Mouse (Mus musculus) cerebellum, postnatal 25 days (tissue): ENCODE results near the gene Fkbp3.
"Not testable (repeated sequence)": the region's sequence is repeated elsewhere in the genome, so short reads cannot be mapped to it uniquely, and the experiment has no call there.

Source experiments
- DNase-seq, 2 experiments: peaks; one replicate each; pipeline ENCODE4 v3.0.0; 2021; ENCODE audit warnings: mixed read lengths in 2 of 2

Fkbp3 gene

DNA sequence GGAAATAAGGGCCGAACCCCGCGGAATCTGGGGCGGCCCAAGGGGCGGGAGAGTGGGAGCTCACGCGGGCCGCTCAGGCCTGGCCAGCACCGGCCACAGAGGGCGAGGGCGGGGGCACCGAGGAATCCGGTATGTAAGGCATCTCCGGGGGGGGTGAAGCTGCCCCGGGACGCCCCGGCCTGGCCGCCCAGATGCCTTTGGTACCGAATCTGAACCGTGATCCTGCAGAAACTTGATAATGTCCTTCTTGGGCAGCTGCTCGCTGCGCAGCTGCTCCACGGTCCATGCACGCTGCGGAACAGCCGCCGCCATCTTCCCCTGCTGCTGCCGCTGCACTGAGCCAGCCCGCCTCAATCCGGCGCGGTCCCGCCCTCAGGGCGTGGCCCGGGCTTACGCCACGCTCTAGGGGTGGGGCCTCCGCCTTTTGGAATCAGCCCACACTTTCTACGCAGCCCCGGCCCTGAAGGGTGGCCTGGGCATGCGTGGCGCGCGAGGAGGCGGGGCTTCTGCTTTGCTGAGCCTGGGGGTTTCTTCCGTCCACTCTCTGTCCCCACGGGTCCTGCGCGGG is at the start of gene Fkbp3:
TSS of gene Fkbp3 (minus strand) at position 397 of the 568 bp plus-strand sequence.
- peak; percentile 98 for DNase-seq

DNA sequence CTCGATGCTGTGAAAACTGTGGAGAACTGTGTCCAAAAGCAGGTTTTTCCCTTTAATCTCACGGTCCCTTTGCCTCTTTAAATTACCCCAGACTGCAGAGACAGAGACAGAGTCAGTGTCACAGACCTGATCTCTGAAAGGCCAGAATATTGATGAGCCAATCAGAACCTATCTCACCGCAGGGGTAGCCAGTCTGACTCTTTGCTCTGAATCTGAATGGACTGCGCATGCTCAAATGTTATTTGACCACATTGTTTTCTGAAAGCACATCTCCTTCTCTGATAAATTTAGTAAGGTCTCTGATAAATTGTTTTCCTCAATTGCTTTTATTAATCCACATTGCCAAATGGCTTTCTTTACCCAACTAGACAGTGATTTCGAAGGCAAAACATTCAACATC is 45.6 kb upstream of the Fkbp3 start:
- DNase-seq, result no peak

DNA sequence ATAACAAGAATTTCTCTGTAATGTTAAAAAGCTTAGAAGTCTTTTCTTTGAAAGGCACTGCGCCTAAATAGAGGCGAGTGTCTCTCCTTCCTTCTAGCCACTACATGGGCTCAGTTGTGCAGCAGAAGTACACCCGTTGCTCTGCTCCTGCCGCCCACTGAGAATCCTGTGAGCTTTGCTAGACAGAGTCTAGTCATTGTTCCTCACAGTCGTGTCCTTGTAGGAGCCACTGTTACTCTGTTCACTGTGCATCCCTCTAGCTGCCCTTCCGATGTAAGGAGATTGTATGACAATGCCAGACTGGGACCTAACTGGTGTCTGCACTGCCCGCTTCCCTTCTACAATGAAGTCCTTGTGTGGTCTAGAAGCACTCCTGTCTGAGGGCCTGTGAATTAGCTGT is 45.2 kb upstream of the Fkbp3 start:
- no peak for DNase-seq

DNA sequence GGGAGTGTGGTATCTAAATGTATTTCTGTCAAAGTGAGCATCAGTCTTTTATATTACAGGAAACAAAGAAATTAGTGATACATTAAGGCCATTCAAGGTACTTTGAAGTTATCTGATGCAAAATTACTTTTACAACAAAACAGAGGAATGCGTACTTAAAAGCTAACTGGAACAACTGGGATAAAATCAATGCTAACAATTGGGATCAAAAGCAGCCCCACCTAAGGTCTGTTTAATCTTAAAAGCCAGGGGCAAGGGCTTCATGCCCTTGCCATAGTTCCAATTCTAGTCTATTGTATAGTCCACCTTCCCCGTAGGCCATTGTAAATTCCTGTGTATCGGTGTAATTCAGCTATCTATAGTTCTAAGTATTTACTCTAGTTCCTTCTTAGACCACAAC is 41.2 kb upstream of the Fkbp3 start:
- DNase-seq, result not testable (repeated sequence)

DNA sequence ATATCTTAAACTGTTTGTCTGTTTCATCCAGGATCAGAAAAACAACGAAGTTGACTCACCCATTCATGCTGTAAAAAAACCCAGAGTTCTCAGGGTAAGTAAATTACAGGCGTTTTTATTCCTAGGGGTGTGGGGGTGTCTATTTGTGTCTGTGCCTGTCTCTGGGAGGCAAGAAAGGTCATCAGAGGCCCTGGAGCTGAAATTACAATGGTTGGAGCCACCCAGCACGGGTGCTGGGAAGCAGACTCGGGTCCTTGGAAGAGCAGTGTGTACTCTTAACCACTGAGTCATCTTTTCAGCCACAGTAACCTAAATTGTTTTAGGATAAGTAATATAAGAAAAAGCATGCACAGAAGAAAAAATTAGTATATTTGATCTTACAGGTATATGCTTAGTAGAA is 40.1 kb upstream of the Fkbp3 start:
- DNase-seq, result no peak

DNA sequence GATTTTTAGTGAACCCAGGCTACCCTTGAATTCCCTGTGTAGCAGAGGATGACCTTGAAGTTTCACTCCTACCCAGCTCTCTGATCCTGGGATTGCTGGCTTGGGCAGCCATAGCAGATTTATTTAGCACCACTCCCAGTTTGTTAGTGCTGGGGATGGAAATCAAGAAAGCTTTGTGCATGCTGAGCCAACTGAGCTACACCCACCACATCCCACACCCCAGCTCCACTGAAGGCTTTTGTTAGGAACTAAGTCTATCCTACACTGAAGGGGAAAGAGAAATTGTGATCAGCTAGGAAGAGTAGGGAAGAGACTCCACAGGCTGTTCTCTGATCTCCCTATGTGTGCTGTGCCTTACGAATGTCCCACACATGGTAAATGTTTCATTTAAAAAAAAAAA is 39.0 kb upstream of the Fkbp3 start:
- DNase-seq, result no peak

DNA sequence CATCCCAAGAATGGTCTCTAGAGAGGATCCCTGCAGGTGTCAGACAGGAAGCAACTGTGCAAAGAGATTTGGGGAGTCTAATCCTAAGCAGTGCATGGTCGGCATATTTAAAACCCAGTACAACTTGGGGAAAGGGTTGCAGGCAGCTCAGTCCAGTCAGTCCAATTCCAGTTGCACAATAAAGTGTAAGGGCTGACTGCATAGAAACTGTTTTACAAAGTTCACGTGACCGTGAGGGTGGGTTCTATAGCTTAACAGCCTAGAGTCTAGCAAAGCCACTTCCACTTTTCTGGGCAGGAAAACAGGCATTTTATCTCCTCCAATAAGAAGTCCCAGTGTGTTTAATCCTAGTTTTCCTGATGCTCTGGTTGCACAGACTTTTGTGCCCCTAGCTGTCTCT is 37.7 kb upstream of the Fkbp3 start:
- DNase-seq, result no peak

DNA sequence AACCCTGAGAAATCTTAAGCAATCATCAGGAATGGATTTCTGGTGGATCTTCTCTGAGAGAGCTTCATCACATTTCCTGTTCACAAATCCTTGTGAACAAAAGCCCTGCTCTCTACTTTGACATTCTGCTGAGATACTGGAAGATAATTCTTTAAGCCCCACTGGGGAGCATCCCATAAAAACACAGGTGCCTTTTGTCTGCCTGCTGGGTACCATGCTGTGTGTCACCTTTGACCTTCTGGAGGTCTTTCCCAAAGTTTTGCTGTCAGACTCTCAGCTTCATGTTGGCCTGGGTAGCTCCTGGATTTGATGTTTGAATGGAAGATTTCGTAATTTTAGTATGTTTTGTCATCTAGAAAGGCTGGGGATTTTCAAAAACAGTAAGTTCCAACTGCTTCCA is 34.9 kb upstream of the Fkbp3 start:
- DNase-seq, result no peak

DNA sequence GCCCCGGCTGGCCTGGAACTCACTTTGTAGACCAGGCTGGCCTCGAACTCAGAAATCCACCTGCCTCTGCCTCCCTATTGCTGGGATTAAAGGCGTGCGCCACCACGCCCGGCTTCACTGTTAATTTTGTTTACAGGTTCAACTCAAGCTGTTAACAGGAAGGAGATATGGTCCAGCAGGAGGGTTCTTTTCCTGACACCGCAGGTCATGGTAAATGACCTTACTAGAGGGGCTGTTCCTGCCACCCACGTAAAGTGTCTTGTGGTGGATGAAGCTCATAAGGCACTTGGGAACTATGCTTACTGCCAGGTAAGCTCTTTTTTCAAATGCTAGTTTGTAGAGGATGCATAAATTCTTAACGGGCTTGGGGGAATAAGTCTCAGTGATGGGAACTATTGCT is 3.1 kb upstream of the Fkbp3 start:
- DNase-seq, result no peak

DNA sequence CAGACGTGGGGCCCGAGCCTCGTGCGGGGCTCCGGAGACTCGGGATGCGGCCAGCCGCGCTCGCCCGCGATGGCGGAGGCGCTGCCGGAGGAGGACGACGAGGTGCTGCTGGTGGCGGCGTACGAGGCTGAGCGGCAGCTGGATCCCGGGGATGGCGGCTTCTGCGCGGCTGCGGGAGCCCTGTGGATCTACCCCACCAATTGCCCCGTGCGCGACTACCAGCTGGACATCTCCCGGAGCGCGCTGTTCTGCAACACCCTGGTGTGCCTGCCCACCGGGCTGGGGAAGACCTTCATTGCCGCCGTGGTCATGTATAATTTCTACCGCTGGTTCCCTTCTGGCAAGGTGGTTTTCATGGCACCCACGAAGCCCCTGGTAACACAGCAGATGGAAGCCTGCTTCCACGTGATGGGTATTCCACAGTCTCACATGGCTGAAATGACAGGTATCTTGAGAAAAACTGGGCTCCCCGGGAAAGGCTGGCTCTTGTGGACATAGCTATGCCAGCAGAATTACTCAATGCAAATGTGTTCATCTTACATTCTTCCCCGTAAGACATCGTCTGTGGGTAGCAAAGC is 2.0 kb upstream of the Fkbp3 start:
- DNase-seq, result no peak

DNA sequence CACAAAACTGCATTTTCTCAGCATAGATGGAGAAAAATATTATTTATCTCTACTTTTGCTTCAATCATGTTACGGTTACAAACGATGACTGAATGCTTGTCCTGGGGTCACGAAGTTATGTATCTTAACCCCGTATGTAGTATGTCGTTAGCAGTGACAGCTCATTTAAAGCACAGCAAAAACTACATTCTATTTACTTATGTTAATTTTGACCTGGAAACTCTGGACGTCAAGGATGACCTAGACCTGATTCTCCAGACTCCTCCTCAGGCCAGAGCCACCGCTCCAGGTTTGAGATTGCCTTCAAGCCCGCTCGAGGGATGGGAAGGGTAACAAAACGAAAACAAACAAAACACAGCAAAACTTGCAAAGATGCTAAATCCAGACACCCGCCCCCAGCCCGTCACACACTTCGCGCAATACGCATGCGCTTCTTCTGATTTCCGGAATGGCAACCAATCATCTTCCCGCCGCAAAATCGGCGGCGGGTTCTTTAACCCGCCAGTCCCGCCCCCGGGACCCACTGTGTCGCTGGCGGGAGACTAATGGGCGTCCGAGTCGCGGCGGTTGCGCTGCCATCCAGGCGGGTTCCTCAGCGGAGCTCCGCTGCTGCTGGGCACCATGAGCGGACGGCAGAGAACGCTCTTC is 1.4 kb upstream of the Fkbp3 start, which contains the start of gene Fancm:
TSS of gene Fancm (plus strand) at position 519 of the 648 bp plus-strand sequence.
- peak; percentile 90 to 92 for DNase-seq

DNA sequence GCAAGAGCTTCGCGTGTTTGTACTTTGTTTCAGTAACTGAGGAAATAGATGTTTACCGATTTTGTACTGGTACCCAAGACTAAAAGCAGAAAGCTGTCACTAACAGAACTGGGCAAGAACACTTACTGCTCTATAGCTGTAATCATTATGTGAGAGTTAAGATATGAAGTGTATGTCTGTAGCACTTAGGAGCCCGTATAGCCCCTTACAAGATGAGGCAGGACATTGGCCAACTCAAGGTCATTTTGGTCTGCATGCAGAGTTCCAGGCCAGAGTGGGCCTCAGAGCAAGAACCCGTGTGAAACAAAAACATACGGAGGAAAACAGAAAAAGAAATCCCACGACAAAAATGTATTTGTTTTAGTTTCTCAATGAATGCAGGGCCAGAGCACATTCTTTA is 844 bp upstream of the Fkbp3 start:
- DNase-seq, result no peak

DNA sequence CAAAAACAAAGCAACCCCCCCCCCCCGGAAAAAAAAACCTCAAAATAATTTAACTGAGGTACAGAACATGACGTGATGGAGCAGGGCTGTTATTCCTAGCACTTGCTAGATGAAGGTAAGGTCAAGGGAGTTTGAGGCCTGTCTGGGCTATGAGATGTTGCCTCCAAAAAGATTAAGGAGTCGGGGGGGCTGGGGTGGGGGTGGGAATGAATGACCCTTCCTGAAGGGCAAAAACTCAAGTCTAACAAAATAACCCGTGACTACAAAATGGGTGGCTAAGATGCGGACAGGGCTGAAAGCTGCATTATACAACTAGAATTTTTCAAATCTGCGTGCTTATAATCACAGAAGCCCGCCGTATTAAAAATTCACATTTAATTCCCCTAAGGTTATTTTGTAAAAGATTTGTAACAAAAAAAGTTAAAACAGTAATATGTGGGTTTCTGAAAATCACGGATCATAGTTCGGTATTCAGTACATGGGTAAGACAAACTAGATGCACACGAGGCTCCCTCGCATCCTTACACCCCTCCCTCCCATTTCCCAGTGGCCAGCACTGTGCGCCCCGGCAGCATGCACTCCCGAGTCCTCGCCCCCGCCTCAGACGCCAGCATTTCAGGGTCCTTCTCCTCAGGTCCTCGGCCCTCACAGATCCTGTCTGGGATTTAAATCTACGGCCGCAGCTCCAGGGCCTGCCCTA is 746 bp downstream of the Fkbp3 start:
- no peak for DNase-seq

DNA sequence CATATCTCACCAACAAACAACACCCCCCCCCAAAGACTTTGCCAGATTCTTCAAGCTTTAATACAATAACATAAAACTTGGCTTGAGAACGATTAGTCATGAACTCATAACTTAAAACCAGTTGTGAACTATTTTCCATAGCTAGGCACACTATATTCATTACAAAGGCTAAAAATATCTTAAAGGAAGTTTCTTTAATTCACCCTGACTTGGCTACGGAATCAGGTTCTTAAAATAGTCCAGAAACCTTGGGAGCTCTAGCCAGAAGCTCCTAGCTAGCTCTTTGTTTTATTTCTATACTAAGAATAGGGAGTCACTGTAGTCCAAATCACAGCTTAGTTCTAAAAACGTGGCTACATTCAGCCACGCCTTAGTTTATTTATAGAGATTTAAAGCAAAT is 5.4 kb downstream of the Fkbp3 start:
- no peak for DNase-seq

DNA sequence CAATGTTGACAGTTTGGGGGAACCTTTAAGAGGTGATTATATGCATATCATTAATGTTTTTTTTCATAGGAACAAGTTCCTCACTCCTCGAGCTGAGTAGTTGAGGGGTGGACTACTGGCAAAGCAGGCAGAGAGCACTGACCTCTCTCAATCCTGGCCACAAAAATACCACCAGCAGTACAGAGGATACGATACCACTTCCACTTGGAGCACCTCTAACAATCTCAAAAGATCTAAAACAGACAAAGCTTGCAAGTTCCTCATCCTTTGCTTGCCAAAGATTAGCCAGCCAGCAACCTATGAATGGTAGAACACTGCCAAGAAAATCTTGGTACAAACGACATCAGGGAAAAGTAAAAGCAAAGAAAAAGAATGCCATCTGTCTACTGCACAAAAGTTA is 7.6 kb downstream of the Fkbp3 start:
- DNase-seq, result no peak

DNA sequence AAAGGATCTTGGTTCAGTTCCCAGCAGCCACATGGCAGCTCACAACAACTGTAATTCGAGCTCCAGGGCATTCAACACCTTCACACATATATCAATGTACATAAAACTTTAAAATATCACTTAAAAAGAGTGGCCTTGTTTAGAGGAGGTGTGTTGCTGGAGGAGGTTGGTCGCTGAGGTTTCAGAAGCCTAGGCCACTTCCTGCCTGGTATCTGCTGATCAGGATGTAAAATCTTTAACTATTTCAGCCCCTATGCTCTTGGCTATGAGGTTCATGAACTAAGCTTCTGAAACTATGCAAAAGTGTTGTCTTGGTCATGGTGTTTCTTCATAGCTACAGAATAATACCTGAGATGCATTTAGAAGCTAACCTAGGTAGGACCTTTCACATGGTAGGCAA is 8.6 kb downstream of the Fkbp3 start:
- no peak for DNase-seq

DNA sequence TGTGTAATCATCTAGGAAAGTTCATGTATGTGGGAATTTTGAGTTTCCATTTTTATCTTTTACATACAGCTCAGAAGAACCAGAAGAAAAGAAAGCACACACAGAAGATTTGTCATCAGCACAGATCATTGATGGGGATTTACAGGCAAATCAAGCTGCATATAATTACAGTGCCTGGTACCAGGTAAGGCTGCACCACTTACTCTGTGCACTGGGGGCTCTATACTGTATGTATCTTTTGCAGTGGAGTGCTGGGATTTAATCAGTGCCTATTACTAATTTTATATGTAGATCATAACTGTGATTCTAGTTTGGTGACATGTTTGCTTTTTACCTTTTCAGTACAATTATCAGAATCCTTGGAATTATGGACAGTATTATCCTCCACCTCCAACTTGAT is 12.7 kb downstream of the Fkbp3 start:
- no peak for DNase-seq

DNA sequence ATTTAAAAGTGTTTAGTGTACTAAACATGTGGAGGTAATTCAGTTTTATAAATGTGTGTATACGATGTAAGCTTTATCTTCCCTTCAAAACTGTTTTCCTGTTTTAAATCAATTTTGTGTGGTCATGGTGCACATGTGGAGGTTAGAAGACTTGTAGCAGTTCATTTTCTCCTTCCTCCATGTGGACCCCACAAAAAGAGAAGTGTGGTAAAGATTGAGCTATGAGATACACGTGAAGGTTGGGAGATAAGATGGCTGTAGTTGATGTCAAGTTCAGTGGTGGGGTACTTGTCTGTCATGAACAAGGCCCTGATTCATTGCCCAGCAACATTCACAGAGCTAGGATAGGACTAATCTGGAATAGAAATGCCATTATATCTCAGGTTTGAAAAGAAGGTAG is 15.6 kb downstream of the Fkbp3 start:
- no peak for DNase-seq

DNA sequence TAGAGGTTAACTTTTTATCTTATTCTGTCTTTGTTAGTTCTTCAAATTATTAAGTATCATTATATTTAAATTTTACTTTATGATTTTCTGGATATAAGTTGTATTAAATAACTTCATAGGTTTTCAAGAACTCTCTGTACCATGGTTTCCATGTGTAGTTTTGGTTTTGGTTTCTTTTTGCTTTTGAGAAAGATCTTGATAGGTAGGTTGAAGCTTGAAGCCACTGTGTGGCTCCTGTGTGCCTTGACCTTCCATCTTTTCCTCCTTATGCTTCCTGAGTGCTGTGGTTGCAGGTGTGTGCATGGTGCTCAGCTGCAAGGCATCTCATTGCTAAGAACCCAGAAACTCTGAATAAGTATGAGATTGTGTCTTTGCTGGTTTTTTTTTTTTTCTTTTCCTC is 25.0 kb downstream of the Fkbp3 start:
- DNase-seq, result no peak

DNA sequence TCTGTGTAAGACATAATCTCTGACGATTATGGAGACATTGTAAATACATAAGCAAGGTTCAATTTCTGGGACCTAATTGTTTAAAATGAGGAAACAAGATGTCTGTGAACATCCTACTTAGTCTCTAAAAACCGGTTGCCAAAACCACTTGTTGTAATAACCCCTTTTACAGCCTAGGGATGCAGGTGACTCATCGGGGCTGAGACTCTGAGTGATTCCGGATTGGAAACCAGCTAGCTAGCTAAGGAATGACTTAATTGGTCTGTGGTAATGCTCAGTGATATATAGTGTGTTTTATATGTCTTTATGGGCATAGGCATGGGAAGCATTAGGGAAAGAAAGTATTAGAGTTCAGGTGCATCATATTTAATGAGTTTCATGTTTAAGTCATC is 36.3 kb downstream of the Fkbp3 start:
- no peak for DNase-seq

DNA sequence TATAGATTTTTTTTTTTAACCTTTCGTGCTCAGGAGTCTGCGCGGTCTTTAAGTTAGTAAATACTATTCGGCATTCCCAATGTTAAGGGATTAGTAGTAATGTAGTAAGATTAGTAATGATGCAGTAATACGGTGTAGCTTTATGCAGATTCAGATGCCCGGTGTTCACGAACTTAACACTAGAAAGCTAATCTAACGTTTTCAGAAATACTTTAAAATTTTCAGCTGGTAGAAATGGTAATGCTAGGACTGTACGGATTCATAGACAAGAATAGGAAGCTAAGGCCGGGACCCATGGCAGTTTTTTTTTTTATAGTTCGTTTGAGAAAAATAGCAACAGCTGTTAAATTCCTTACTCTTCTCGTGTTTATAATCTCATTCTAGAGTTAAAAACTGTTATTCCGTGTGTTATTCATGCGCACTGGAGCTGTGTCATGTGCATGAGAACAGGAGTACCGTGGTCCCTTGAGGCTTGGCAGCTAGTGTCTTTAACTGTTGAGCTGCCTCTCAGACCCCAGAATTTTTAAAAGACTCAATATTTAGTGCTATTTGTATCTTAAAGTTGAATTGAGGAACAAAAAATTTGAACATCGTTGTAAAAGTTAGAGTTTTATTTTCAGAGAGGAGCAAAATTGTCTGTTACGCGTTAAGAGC is 36.8 kb downstream of the Fkbp3 start:
- DNase-seq, result no peak

DNA sequence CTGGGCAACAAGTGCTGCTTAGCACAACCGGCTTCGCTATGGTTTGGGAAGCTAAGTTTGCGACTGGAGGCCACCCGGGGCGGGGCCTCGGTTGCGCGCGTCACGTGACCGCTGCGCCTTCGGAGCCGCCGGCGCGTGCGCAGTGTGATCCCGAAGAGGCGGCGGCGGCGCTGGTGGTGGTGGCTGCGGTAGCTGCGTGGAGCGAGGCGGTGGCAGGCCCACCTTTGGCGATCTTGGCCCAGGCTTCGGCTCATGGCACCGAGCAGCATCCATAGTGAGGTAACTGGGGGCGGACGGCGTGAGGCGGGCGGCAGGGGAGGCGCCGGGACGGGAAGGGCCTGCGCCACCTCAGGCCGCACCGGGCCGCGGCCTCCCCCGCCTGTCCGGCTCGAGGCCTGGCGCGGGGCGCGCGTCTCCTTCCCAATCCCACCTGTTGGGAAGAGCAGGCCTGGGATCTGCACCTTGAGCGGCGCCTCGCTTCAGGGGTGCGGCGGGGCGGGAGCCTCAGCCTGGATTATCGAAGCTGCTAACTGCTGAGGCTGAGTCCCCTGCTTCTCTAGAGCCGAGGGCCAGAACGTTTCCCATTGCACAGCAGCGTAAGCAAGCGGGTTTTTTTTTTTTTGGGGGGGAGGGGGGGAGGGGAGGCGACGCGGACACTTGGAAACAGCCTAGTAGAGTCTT is 37.5 kb downstream of the Fkbp3 start, which contains the start of gene Prpf39:
TSS of gene Prpf39 (plus strand) at position 144 of the 681 bp plus-strand sequence.
- DNase-seq, result peak; percentile 95 to 97

DNA sequence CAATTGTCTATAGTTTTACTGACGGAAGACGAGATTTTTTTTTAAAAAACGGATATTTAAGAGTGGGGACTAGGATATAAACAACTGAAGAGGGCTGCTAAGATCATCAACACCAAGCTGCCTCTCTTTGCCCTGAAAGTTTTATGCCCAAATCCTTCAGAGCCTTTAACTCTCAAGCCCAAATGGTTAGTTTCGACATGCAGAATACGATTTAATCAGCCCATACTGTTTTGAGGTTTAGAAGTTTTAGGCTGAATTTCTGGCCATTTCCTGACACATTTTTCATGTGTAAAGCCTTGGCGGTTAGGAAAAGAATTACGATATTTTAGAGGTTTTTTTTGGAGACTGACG is 38.0 kb downstream of the Fkbp3 start:
- no peak for DNase-seq
